Mouse (Mus musculus) ovary, postnatal 14 days (tissue): Measurements from ENCODE around the gene Cadps2.

Source experiments
- DNase-seq: peaks from one replicate; pipeline ENCODE4 v3.0.0; 2022; ENCODE audit warnings: low spot score

Cadps2 gene

GRCm38 (mm10) chr6:23567651-23568050 is 271.6 kb downstream of the Cadps2 start:
- DNase-seq, result no peak

DNA sequence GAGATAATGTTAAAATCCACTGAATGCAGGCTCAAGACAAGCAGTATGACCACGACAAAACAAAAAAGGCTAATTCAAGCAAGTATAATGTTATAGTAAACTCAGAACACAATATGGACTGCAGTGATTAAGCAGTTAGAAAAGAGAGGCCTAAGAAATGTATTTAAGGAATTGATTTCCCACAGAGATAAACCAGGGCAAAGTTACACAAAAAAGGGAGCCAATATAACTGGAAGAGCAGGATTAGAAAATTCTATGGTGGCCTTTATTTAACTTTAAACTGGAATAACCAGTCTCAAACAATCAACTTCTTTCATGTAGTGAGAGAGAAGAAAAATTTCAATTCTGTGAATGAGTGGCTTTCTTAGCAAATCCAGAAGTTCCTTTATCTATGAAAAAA is 289.3 kb downstream of the Cadps2 start:
- DNase-seq, result no peak

- DNase-seq, result no peak
Observed at GRCm38 (mm10) chr6:23523710-23524109, 315.5 kb downstream of the Cadps2 start.

- DNase-seq, result no peak
Observed at GRCm38 (mm10) chr6:23522556-23522955, 316.7 kb downstream of the Cadps2 start.

DNA sequence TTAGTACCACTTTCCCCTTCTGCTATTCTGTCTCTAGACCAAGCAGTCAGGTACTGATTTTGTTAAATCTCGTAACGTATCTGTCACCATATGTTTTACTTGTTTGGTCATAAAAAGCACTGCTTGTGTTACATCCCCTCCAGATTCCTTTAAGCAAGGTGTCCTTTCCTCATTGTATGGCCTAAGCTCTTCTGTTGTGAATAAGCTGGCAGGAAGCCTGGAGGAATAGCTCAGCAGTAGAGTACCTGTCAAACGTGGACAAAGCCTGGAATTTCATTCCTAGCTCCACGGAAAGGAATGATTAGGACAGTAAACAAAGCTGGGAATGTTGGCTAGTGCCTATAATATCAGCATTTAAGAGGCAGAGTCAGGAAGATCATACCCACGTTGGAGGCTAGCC is 340.6 kb downstream of the Cadps2 start:
- no peak for DNase-seq

DNA sequence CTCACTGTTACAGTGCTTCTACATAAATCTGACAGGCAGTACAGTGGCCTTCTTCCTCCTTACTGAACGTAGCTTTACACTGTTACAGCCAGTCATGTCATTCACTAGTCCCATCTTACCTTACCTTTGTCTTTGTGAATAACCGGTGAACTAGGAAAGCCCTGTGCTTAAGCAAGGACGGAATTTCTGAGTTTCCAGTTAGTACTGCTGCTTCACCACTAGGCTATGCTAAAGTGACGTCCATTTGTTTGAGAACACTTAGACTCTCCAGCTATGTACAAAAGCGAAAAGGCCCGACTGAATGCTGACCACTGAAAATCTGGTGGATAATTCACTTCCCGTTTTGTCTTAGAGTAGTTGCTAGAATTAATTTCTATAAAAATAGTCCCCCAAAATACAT is 347.4 kb downstream of the Cadps2 start:
- DNase-seq, result peak; percentile 5

- no peak for DNase-seq
Observed at GRCm38 (mm10) chr6:23490431-23490830, 348.8 kb downstream of the Cadps2 start.

GRCm38 (mm10) chr6:23489046-23489445 is 350.2 kb downstream of the Cadps2 start:
- DNase-seq, result no peak

DNA sequence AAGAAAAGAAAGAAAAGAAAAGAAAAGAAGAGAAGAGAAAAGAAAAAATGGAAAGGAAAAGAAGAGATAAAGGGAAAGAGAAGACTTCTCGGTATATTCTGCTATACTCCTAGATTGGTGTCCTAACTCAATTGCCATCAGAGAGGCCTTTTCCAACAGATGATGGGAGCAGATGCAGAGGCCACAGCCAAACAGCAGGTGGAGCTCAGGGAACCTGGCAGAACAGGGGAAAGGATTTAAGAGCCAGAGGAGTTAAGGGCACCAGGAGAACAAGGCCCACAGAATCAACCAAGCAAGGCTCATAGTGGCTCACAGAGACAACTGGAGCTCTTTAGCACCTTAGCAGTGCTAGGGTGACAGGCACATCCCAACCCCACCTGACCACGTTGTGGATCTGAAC is 366.5 kb downstream of the Cadps2 start:
- no peak for DNase-seq

GRCm38 (mm10) chr6:23471830-23472229 is 367.4 kb downstream of the Cadps2 start:
- DNase-seq, result no peak

DNA sequence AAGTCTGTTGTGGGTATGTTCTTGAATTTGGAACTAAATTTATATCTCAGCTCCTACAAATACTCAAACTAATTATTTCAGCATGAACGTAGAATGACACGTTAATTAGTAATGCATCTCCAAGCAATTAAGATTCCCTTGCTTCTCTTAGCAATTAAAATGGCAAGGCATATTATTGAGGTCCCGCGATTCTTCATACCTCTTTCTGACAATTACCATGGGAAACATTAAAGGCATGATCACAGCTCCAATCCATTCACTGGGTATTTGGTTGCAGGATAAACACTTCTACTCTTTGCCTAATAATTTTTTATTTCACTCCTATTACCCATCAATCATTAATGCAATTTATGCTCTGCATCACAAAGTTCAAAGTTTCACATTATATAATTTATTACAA is 371.3 kb downstream of the Cadps2 start:
- no peak for DNase-seq

DNA sequence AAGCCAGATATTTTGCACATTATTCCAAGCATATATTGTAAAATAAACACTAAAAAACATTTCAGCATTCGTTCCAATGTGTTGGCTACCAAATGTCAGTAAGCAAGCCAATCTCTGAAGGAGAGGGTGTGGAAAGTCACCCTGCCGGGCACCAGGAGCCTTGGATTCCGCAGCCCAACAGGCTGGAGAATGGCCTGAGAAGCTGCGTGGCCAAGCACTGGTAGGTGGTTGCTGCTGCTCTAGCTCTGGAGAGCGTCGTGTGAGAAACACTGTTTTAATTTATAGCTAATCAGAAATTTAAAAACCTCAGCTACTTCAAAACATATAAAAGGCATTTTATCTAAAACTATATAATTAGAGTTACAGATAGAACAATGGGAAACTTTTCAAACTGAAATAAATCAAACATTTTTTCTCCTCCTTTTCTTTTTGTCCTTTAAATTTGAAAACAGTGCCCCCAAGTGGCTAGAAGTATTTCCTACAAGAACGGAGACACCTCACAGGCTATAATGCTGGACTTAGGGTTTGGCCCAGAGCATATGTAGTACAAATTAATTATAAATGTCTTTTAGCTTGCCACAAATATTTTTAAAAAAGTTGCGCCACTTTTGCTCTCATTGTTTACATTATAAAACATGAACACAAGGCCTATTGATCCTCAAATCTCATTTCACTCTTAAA is 376.5 kb downstream of the Cadps2 start:
- peak; percentile 13 for DNase-seq

GRCm38 (mm10) chr6:23457748-23458147 is 381.5 kb downstream of the Cadps2 start:
- DNase-seq, result peak; percentile 61

DNA sequence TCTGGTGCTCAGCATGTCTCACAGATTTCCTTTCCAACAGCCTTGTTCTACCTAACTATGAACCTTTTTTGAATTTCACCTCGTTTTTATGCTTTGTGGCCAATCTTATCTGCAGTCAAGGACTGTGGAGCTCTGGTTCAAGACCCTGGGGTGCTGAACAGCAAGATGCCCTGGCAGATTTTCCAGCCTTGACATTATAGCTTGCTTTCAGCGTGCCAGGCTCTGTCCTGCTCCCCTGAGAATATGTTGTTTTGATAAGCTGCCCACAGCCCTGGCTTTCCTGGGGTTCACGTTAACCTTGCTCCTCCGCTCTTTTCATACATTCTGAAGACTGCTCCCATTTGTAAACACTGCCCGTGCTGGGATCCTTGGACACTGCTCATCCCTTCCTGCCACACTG is 385.3 kb downstream of the Cadps2 start:
- no peak for DNase-seq

DNA sequence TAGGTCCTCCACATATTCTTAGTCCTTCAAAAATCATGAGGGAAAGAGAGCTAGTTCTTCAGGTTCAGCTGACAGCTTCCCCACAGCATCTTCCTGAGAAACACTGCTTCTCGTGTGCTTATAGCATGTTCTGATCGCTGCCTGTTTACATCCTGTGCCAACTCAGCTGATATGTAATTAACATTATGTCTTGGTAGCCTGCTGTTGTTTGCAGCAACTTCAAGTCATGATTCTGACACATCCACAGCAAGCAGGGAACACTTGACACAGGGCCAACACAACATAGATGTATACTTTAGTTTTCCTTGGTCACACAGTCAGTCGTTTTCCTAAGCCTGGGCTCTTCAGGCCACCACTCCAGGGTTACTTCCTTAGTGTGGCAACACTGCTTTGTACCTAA is 399.3 kb downstream of the Cadps2 start:
- no peak for DNase-seq

DNA sequence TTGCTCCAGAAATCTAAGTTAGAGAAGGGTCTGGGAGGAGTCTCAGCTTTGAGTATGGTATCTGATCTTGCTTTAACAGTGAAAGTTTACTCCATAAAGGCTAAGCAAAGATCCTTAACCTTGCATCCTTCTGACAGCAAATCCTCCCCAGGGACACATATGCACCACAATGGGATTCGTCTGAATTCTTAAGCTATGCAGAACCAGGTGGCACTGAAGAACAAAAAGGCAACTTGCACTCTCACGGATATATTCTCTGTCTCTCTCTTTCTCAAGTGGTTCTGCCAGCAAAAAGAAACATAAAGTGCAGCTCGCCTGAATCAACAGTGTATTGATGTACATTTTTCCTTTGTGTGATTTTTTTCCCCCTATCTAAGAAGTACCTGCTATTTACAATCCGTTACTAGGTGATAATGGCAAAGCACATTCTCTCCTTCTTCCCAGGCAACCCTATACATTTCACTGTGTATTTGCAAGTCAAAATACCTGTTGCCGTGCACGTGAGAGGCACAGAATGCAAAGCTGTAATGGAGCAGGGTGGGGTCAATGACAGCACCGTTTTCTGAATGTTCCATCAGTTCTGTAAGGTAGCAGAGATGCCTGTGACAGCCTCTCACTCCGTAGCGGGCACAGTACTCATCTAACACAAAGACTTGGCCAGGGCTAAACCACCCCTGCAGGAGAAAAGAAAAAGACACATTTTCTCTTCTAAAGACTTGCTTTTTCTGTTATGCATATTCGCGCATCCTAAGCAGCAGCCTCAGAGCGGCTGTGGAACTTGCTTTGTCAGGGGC is 428.8 kb downstream of the Cadps2 start:
- DNase-seq, result no peak

DNA sequence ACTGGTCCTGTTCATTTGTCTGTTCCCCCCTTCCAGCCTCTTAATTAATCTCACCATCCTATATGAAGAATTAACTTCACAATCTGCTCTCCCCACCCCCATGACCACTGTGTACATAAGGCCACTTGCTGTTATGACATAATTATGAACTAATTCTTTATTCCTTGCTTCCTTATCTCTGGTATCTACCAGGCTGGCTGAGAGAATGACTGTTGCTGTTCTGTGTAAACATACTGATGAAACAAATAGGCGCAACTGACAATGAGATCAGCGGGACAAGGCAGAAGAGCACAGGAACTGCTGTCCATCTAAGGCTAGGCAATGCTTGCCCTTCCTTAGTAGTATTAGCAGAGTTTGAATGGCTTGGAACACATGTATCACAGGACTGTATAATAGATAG is 445.1 kb downstream of the Cadps2 start:
- DNase-seq, result no peak

GRCm38 (mm10) chr6:23392711-23393110 is 446.5 kb downstream of the Cadps2 start:
- DNase-seq, result no peak

DNA sequence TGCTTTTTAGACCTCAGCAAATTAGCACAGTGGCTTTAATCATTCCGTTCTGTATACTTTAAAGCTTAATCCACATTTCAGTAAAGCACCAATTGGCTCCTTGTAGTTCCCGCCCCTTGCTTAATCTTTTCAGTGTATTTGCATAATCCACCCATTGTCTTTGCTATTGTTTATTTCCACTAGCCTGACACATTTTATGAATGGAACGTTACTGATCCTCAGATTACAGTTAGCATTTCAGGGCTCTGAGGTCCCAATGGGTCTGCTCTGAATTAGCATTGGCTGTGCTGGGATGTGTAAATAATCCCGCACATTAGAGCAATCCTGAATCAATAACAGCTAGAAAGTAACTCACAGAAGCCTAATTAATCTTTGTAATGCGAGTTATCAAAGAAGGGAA is 452.5 kb downstream of the Cadps2 start:
- no peak for DNase-seq

DNA sequence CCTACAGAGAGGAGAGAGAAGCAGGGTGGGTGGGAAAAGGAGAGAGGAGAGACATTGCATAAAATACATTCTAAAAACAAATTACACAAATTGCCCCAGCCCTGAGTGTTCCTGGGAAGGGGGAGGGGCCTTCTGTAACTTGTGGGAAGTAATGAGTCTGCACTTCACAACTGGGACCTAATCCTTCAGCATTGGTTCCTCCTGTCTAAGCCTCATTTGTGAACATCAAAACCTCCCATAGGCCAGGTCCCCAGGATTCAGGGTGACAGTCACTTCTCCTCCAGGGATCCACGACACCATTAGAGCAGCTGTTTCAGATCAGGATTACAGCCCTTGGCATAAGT is 456.2 kb downstream of the Cadps2 start:
- no peak for DNase-seq

DNA sequence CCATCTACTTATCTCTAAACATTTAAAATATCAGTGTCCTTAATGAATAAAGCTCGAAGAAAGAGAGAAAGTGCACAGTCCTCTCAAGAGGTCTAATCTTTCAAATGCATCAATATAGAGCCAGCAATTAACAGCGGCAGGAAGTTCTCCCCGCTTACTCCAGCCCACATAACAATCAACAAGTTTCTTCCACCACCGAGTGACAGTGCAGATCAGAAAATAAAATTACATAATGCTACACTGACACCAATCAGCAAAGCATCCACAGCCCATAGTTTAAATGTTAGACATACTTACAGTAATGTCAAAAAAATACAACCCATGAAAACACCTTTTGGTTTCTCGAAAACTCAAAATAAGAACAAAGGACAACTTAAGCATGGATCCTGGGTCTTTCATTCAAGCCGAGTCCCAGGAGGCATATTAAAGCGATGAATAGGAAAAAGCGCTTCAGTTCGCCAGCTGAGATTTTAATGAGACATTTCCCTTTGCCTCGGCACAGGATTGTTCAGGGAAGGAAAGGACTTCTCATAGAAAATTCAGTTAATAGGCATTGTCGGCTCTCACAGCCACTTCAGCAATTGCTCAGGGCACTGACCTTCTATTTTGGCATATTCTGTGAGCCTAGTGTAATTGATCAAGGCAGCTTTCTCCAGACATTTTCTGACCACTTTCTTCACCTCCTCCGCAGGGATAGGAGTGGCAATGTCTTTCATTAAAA is 456.8 kb downstream of the Cadps2 start:
- no peak for DNase-seq

DNA sequence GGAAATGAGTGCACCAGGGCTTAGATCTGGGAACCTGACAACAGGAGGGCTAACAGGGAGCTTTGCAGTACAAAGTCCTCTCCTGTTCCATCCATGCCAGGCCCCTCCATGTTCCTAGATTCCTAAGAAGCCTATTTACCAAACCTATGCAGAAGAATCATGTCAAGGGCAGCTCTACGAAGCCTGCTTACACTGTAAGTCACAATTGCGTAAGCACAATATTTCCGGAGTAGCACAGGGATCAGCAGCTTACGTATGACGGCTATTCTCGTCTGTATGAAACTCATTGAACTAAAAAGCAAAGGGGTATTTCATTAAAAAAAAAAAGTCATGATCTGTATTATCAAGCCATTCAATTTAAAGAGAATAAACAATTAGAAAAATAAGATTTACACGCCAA is 462.9 kb downstream of the Cadps2 start:
- DNase-seq, result no peak

DNA sequence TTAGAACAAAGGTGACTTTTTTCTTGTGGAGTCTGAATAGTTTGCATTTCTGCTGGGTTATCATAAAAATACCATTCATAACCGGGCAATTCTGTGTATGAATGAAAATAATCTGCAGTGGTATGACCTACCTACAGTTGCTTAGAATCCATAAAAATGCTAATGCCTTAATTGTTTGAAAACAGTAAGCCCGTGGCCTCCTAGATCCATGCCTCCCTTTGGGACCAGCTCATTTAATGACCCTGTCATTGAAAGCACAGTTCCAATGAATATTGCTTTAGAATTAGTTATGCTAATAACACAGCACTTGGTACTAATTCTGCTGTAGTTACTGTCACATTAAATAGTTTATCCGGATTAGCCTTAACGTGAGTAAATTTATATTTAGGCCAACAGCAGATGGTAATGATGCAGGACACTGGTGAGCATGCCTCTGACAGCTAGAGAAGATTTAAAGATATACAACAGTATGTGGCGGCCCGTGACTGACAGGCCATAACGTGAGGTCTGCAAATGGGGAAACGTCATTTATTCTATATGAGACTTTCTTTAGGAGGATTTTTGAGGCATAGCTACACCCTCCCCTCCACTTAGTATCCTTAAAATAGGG is 477.3 kb downstream of the Cadps2 start:
- DNase-seq, result no peak
